8 mouse cellular contexts compared by ENCODE assay signal in genomic region chr4:24154418-24154817, GRCm38 (mm10).
A peak's percentile ranks its signal among the peaks of the same experiment; 100 is the strongest.
DNase-seq lines count a peak whose midpoint lies in the region; ATAC-seq lines count a peak whose summit lies in the region.
"Had no signal": no experiment of that assay in that cellular context is flagged by ENCODE, and none has a peak within 500 bp of the region (broad histone marks: within the 10 kb centered on the region; RNA-seq: fewer than 3 reads in every experiment).

No protein-coding gene starts in this region.

- H3K36me3 ChIP-seq in embryonic facial prominence, embryonic 14.5 days (ENCODE audit: control insufficient read depth, insufficient read depth, low read length): no peaks in the 10 kb centered on the region
- no peaks in the 10 kb centered on the region for H3K36me3 ChIP-seq in hindbrain, embryonic 14.5 days (replicated peaks; ENCODE audit: control insufficient read depth, insufficient read depth)
- no peaks in the 10 kb centered on the region for H3K36me3 ChIP-seq in stomach, embryonic 15.5 days
- H3K36me3 ChIP-seq: liver, embryonic 15.5 days had no signal

- no peak overlapping the region for H3K27ac ChIP-seq in embryonic facial prominence, embryonic 14.5 days (replicated peaks; ENCODE audit: low read depth, low read length)
- H3K27ac ChIP-seq in hindbrain, embryonic 14.5 days: no peak overlapping the region
- H3K27ac ChIP-seq in stomach, embryonic 15.5 days: no peak overlapping the region
- H3K27ac ChIP-seq: liver, embryonic 15.5 days had no signal

- no peak overlapping the region for H3K4me2 ChIP-seq in embryonic facial prominence, embryonic 14.5 days (ENCODE audit: low read depth, low read length)
- H3K4me2 ChIP-seq in hindbrain, embryonic 14.5 days (replicated peaks): no peak overlapping the region
- H3K4me2 ChIP-seq in stomach, embryonic 15.5 days: no peak overlapping the region
- H3K4me2 ChIP-seq: liver, embryonic 15.5 days had no signal

- peak; percentile 72; the same call in 1 of the 2 replicates for ATAC-seq in embryonic facial prominence, embryonic 14.5 days (ENCODE audit: low read depth)
- ATAC-seq in hindbrain, embryonic 14.5 days (ENCODE audit: low FRiP score): peak; percentile 88
- ATAC-seq in stomach, embryonic 15.5 days (ENCODE audit: insufficient read depth, low FRiP score, low read depth): 0 out of 2 replicates have a peak, but pooled peaks have one; percentile 53

- H3K4me3 ChIP-seq in embryonic facial prominence, embryonic 14.5 days (ENCODE audit: low read depth, low read length): no peak overlapping the region
- no peak overlapping the region for H3K4me3 ChIP-seq in hindbrain, embryonic 14.5 days (replicated peaks; ENCODE audit: low read length)
- H3K4me3 ChIP-seq in stomach, embryonic 15.5 days (replicated peaks): no peak overlapping the region
- H3K4me3 ChIP-seq: liver, embryonic 15.5 days had no signal

- WGBS in embryonic facial prominence, embryonic 14.5 days: 19% methylated on average over 8 of the region's 8 CpGs
- 17% methylated on average over 8 of the region's 8 CpGs for WGBS in hindbrain, embryonic 14.5 days
- WGBS in stomach, embryonic 15.5 days: 14% methylated on average over 8 of the region's 8 CpGs

- H3K27me3 ChIP-seq in embryonic facial prominence, embryonic 14.5 days (replicated peaks; ENCODE audit: control insufficient read depth, insufficient read depth, low read length): no peaks in the 10 kb centered on the region
- H3K27me3 ChIP-seq in hindbrain, embryonic 14.5 days (ENCODE audit: control insufficient read depth, insufficient read depth, low read length): no peaks in the 10 kb centered on the region
- no peaks in the 10 kb centered on the region for H3K27me3 ChIP-seq in stomach, embryonic 15.5 days (replicated peaks)
- H3K27me3 ChIP-seq: liver, embryonic 15.5 days had no signal

- peak; percentile 43 for DNase-seq in Muller cell, postnatal 12 days (ENCODE audit: inconsistent ontology term)
- peak; percentile 32 to 33 for DNase-seq in adrenal gland, postnatal 4 days (ENCODE audit: low spot score in 2 of 2)
- DNase-seq in embryonic facial prominence, embryonic 14.5 days (ENCODE audit: low spot score): peak; percentile 15
- peak; percentile 76 for DNase-seq in hindbrain, embryonic 14.5 days (ENCODE audit: low spot score)
- DNase-seq in layer of hippocampus, postnatal 14 days (ENCODE audit: low spot score in 2 of 2): peak; percentile 67 to 81
- peak; percentile 59 for DNase-seq in mesoderm, embryonic 11.5 days (ENCODE audit: low read depth, low spot score)

- no peak overlapping the region for H3K9ac ChIP-seq in embryonic facial prominence, embryonic 14.5 days (ENCODE audit: low read depth, low read length)
- H3K9ac ChIP-seq in hindbrain, embryonic 14.5 days: no peak overlapping the region
- no peak overlapping the region for H3K9ac ChIP-seq in stomach, embryonic 15.5 days
- H3K9ac ChIP-seq: liver, embryonic 15.5 days had no signal

- no peaks in the 10 kb centered on the region for H3K9me3 ChIP-seq in embryonic facial prominence, embryonic 14.5 days (ENCODE audit: control insufficient read depth, low read length)
- no peaks in the 10 kb centered on the region for H3K9me3 ChIP-seq in hindbrain, embryonic 14.5 days (ENCODE audit: control insufficient read depth, low read length)
- no peaks in the 10 kb centered on the region for H3K9me3 ChIP-seq in stomach, embryonic 15.5 days
- H3K9me3 ChIP-seq: liver, embryonic 15.5 days had no signal

- no peaks in the 10 kb centered on the region for H3K4me1 ChIP-seq in embryonic facial prominence, embryonic 14.5 days (ENCODE audit: control insufficient read depth, insufficient read depth, low read length)
- H3K4me1 ChIP-seq in hindbrain, embryonic 14.5 days (replicated peaks; ENCODE audit: control insufficient read depth, insufficient read depth, low read length): no peaks in the 10 kb centered on the region
- no peaks in the 10 kb centered on the region for H3K4me1 ChIP-seq in stomach, embryonic 15.5 days
- H3K4me1 ChIP-seq: liver, embryonic 15.5 days had no signal

Comparison
In these comparisons a context has a peak if more than half of its experiments do, and no peak if none do; other contexts are left out.
1. DNase-seq: peak in every context shown above with its lines; median percentile 76 in hindbrain, embryonic 14.5 days; 74 in layer of hippocampus, postnatal 14 days; 59 in mesoderm, embryonic 11.5 days; 43 in Muller cell, postnatal 12 days; 32 in adrenal gland, postnatal 4 days; 15 in embryonic facial prominence, embryonic 14.5 days.